Mouse (Mus musculus) heart, adult 8-10 months (tissue): ENCODE data around the gene Arsg. TPM values are rescaled to one million over a fixed set of nuclear protein-coding genes. Genes with fewer than 3 reads are reported as not detected.

Experiments used
- DNase-seq: peaks from one replicate; pipeline ENCODE4 v3.0.0; 2022; ENCODE audit warnings: low spot score
- microRNA-seq: library from miRNA; unstranded; fragments of <30 nt; microRNA quantifications from one replicate; pipeline ENCODE4 v1.2.0, GENCODE M21; 2022
- total RNA-seq, 4 experiments: library from RNA; stranded (reverse); gene quantifications; 2 replicates each; pipeline ENCODE4 v1.2.4; 2022

Gene Arsg
- total RNA-seq, 4 experiments from 2014 or later: 0.87 to 2.7 (median 1.8) TPM

DNA sequence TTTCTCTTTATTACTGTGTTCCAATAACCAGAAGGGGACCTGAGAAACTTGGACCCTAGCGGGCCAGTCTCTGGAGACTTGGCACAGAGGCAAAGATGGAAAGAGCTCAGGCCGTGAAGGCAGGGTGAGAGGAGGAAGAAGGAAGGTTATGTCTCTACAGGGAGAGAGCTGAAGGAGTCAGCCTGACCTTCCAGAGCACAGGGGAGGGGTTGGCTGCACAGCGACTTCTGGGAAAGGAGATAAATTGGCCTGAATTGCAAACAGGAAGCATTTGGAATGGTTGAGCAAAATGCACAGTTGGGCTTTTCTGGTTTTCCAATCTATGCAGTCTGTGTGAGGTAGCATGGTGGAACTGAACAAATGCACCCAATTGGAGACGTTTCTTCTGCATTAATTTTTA is 143.6 kb downstream of the Arsg start:
- no peak for DNase-seq

DNA sequence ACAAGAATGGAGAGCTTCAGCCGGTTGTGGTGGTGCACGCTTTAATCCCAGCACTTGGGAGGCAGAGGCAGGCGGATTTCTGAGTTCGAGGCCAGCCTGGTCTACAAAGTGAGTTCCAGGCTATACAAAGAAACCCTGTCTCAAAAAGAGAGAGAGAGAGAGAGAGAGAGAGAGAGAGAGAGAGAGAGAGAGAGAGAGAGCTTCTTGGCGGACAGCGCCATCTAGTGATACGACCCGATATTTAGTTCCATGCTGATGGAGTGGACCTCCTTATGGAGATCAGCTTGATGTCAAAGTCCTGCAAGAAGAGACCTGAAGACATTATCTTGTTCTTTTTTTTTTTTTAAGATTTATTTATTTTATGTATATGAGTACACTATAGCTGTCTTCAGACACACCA is 145.9 kb downstream of the Arsg start:
- DNase-seq: peak; percentile 48

DNA sequence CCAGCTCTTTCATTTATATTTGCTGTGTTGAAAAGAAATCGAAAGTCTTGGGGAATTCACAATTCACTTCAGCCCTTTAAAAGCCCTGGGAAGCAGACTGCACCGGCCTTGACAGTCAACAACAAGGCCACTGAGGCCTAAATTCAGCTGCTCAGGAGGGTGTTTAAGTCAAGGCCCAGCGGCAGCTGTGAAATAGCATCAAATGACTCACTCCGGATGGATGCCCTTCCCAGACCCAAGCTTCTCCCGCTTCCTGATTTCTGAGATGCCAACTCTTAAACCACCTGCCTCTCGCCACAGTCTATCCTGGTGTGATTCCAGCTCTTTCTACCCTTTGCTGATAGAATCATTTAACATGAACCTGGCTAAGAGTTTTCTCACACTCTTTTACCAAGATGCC is 147.2 kb downstream of the Arsg start:
- no peak for DNase-seq

DNA sequence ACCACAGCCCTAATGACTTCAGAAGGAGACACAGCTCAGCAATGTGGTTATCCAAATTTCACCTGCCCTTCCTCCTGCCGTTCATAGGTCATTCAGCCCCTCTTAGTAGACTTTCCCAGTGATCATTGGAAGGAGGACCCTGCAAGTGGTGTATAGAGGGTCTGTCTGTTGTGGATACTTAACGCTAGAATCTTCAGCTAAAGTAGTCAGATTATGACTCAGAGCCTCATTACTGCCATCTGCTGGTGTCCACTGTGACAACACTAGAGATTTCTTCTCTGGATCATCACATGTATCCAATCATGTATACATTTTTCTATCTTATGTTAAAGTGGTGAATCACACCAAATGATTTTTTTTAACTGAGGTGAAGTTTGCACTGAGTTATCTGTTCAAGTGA is 148.0 kb downstream of the Arsg start:
- DNase-seq: peak; percentile 62

DNA sequence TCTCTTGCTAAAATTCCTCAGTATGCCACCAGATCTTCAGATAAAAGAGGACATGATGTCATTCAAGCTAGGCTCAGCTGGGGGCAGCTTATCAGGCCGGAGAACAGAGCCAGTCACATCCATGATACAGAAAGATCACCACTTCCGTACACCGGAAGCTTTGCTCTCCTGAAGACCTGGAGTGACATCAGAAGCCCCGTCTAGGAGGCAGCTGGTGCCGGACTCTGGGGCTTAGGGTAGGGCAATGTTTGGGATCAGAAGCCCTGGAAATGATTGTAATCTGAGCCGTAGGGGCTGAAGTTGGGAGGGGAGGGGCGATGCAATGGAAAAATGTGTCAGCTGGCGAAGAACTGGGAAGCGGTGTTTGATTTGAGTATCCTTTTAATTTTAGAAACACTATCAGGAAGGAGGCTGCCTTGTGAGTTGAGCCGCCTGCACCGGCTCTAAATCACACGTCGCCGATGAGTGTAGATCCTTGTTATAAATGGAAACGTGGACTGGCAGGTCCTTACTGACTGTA is 149.4 kb downstream of the Arsg start:
- DNase-seq: peak; percentile 61

Small RNA genes within 50 kb of the gene (microRNA-seq; reads per million reads assigned to microRNA genes)
- gene Gm25540: not detected

Other genes with a start within 250 kb of the Arsg start
- gene Rgs9, start 175.2 kb upstream of the Arsg start, total RNA-seq: under 1 TPM; 0.09 to 0.34 (median 0.16) TPM
- gene Gna13, start 110.5 kb upstream of the Arsg start, total RNA-seq: 10 to 100 TPM; 25.4 to 29.3 (median 27.4) TPM
- gene 9930022D16Rik, start 59.5 kb upstream of the Arsg start, total RNA-seq: not detected
- 10 to 100 TPM; 45.2 to 56.6 (median 54.4) TPM for gene Amz2, start 47.4 kb upstream of the Arsg start, total RNA-seq
- gene Slc16a6, start 224 bp downstream of the Arsg start, total RNA-seq: 10 to 100 TPM in 2 of 4 experiments, 1 to 10 TPM in 2; 6.4 to 12.9 (median 10.0) TPM
- gene Wipi1, start 138.6 kb downstream of the Arsg start, total RNA-seq: 100 to 1,000 TPM; 110 to 141 (median 120) TPM
- gene Prkar1a, start 176.0 kb downstream of the Arsg start, total RNA-seq: 100 to 1,000 TPM; 347 to 373 (median 363) TPM
- gene Fam20a, start 248.9 kb downstream of the Arsg start, total RNA-seq: 1 to 10 TPM; 5.4 to 7.7 (median 5.9) TPM